Mouse (Mus musculus) erythroid progenitor cell, adult 5-6 weeks (primary cell): ENCODE measurements around the gene Arhgap23. TPM values are rescaled to one million over a fixed set of nuclear protein-coding genes. Genes with fewer than 3 reads are reported as not detected.
A peak's percentile ranks its signal among the peaks of the same experiment; 100 is the strongest.

Experiments used
- ATAC-seq: replicated peaks from 2 replicates; pipeline ENCODE4 v1.8.0; 2016; ENCODE audit warnings: moderate number of reproducible peaks, mild to moderate bottlenecking, moderate TSS enrichment, inconsistent platforms; ENCODE audit not compliant: poor library complexity, low FRiP score, severe bottlenecking
- total RNA-seq, 2 experiments: library from RNA; stranded (forward) in 1 of 2; stranded (reverse) in 1 of 2; fragments of 150-400 nt in 1 of 2; fragments of 186-747, 209-891 nt in 1 of 2; gene quantifications; 2 replicates each; pipeline versions ENCODE4 v1.2.3 to v1.2.4; 2015 to 2017; ENCODE audit warnings: low replicate concordance in 2 of 2

Arhgap23 gene
- total RNA-seq, 2 experiments from 2014 or later, result 71.1 to 82.6 TPM

GRCm38 (mm10) chr11:97432015-97432414, 16.7 kb downstream of the Arhgap23 start:
- peak; percentile 28 for ATAC-seq

- ATAC-seq, result no peak
These were observed 17.7 kb downstream of the Arhgap23 start for GRCm38 (mm10) chr11:97432983-97433539.

- ATAC-seq, result no peak
These were observed 18.8 kb downstream of the Arhgap23 start for GRCm38 (mm10) chr11:97434121-97434520.

GRCm38 (mm10) chr11:97434704-97435454, 19.5 kb downstream of the Arhgap23 start:
- ATAC-seq, result peak; percentile 87

- ATAC-seq, result 0 out of 2 replicates have a peak, but pooled peaks have one; percentile 15
These were observed 20.6 kb downstream of the Arhgap23 start for GRCm38 (mm10) chr11:97435808-97436491.

- ATAC-seq, result no peak
These were observed 22.4 kb downstream of the Arhgap23 start for GRCm38 (mm10) chr11:97437745-97438144.

- ATAC-seq, result no peak
These were observed 23.5 kb downstream of the Arhgap23 start for GRCm38 (mm10) chr11:97438868-97439267.

- peak; percentile 64 for ATAC-seq
These were observed 24.6 kb downstream of the Arhgap23 start for GRCm38 (mm10) chr11:97439935-97440334.

- ATAC-seq, result no peak
These were observed 25.1 kb downstream of the Arhgap23 start for GRCm38 (mm10) chr11:97440441-97440881.

- ATAC-seq, result peak; percentile 36; the same call in 1 of the 2 replicates
These were observed 25.8 kb downstream of the Arhgap23 start for GRCm38 (mm10) chr11:97441036-97441657.

- ATAC-seq, result peak; percentile 11; the same call in 1 of the 2 replicates
These were observed 26.4 kb downstream of the Arhgap23 start for GRCm38 (mm10) chr11:97441658-97442125.

GRCm38 (mm10) chr11:97442891-97443675, 27.8 kb downstream of the Arhgap23 start:
- ATAC-seq, result peak; percentile 6; the same call in 1 of the 2 replicates

- no peak for ATAC-seq
These were observed 30.3 kb downstream of the Arhgap23 start for GRCm38 (mm10) chr11:97445596-97445995.

- peak; percentile 71 for ATAC-seq
These were observed 30.7 kb downstream of the Arhgap23 start for GRCm38 (mm10) chr11:97445999-97446511.

GRCm38 (mm10) chr11:97447979-97448378, 32.6 kb downstream of the Arhgap23 start:
- no peak for ATAC-seq

GRCm38 (mm10) chr11:97448611-97449394, 33.5 kb downstream of the Arhgap23 start:
- ATAC-seq, result no peak

- ATAC-seq, result peak; percentile 67
These were observed 34.4 kb downstream of the Arhgap23 start for GRCm38 (mm10) chr11:97449601-97450293.
